Mouse (Mus musculus): ENCODE results near the gene Bcorl1.

DNA sequence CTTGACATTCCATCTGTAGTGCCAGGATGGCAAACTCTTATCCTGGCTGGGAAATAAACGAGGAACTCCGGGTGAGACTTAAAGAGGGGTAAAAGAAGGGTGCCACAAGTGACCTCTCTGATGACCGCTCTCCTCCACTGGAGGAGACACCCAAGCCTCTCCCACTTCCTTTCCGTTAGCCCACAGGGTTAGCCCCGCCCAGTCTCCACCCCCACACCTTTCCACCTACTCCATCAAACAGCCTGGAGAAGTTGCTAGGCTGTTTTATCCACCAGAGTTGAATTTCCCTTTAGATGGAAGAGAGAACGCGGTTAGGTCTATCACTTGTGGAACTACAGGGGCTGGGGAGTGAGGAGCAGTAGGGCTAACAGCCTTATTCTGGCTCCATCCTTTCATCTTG is 84.1 kb downstream of the Bcorl1 start:
- TF ChIP-seq CTCF (IDR thresholded peaks at IDR 0.05; ENCODE audit: low read depth, low read length) (no peak), POLR2A (IDR thresholded peaks at IDR 0.05; ENCODE audit: extremely low read depth, insufficient read depth, low read length) (no peak)

Measured in liver, adult 2 months (tissue).